Comparison of ENCODE assay signal across 18 mouse cellular contexts in genomic region chr12:3561032-3561431, GRCm38 (mm10). TPM values are rescaled to one million over a fixed set of nuclear protein-coding genes. Genes with fewer than 3 reads are reported as not detected.
DNase-seq lines count a peak whose midpoint lies in the region; ATAC-seq and TF ChIP-seq lines count a peak whose summit lies in the region.
"Had no signal": no experiment of that assay in that cellular context is flagged by ENCODE, and none has a peak within 500 bp of the region (broad histone marks: within the 10 kb centered on the region; RNA-seq: fewer than 3 reads in every experiment).

No protein-coding gene starts in this region.

- peak; percentile 61 for DNase-seq in MEL (ENCODE audit: low read depth, low spot score)
- no peak for DNase-seq in liver, embryonic 14.5 days (ENCODE audit: low read depth in 3 of 3, low spot score in 3 of 3)
- no peak for DNase-seq in left cerebral cortex, adult 8-10 months (ENCODE audit: low spot score in 2 of 2)
- DNase-seq: cerebellum, adult 2 months had no signal

- WGBS in liver, embryonic 14.5 days (ENCODE audit: insufficient replicate concordance): 34% methylated on average over 6 of the region's 6 CpGs
- WGBS in heart, embryonic 11.5 days (ENCODE audit: insufficient replicate concordance): 70% methylated on average over 6 of the region's 6 CpGs

- no peaks in the 10 kb centered on the region for H3K36me3 ChIP-seq in MEL (ENCODE audit: control insufficient read depth in 1 of 2, insufficient read depth in 2 of 2, low read length in 2 of 2)
- no peaks in the 10 kb centered on the region for H3K36me3 ChIP-seq in liver, embryonic 14.5 days (replicated peaks; ENCODE audit: control insufficient read depth, insufficient read depth, low read depth)
- no peaks in the 10 kb centered on the region for H3K36me3 ChIP-seq in heart, embryonic 11.5 days (ENCODE audit: control insufficient read depth, insufficient read depth, low read length)
- H3K36me3 ChIP-seq: embryonic facial prominence, embryonic 12.5 days; forebrain, embryonic 12.5 days; hindbrain, embryonic 10.5 days; intestine, embryonic 15.5 days; midbrain, embryonic 12.5 days; neural tube, embryonic 13.5 days had no signal

- no peaks in the 10 kb centered on the region for H3K9me3 ChIP-seq in MEL (replicated peaks; ENCODE audit: insufficient read depth, low read length)
- no peaks in the 10 kb centered on the region for H3K9me3 ChIP-seq in liver, embryonic 14.5 days (ENCODE audit: control insufficient read depth, low read length)
- no peaks in the 10 kb centered on the region for H3K9me3 ChIP-seq in heart, embryonic 11.5 days (replicated peaks; ENCODE audit: control insufficient read depth, low read length)
- H3K9me3 ChIP-seq: embryonic facial prominence, embryonic 12.5 days; forebrain, embryonic 12.5 days; hindbrain, embryonic 10.5 days; intestine, embryonic 15.5 days; midbrain, embryonic 12.5 days; neural tube, embryonic 13.5 days had no signal

- H3K9ac ChIP-seq in MEL (ENCODE audit: control insufficient read depth, low read depth, low read length, poor library complexity, severe bottlenecking): no peak overlapping the region
- H3K9ac ChIP-seq in liver, embryonic 14.5 days (replicated peaks): no peak overlapping the region
- no peak overlapping the region for H3K9ac ChIP-seq in heart, embryonic 11.5 days (ENCODE audit: low read depth, low read length)
- H3K9ac ChIP-seq: embryonic facial prominence, embryonic 12.5 days; forebrain, embryonic 12.5 days; forebrain, postnatal 0 days; intestine, embryonic 15.5 days; lung, embryonic 14.5 days; midbrain, embryonic 12.5 days; neural tube, embryonic 13.5 days had no signal

- ATAC-seq in erythroid progenitor cell, adult 5-6 weeks (replicated peaks; ENCODE audit: low FRiP score, poor library complexity, severe bottlenecking): peak; percentile 30; the same call in 1 of the 2 replicates
- peak; percentile 75 for ATAC-seq in liver, embryonic 14.5 days (ENCODE audit: insufficient read depth)
- peak; percentile 85 for ATAC-seq in megakaryocyte-erythroid progenitor cell, adult 5-6 weeks (replicated peaks; ENCODE audit: low FRiP score, low TSS enrichment, poor library complexity, severe bottlenecking)
- no peak for ATAC-seq in heart, embryonic 11.5 days (replicated peaks; ENCODE audit: insufficient number of reproducible peaks, low FRiP score, low TSS enrichment)

- H3K4me3 ChIP-seq in MEL (ENCODE audit: control insufficient read depth in 1 of 2, insufficient read depth in 1 of 2, low read depth in 2 of 2, low read length in 2 of 2): no peak overlapping the region
- no peak overlapping the region for H3K4me3 ChIP-seq in liver, embryonic 14.5 days (ENCODE audit: insufficient read depth in 1 of 2, low read depth in 2 of 2, low read length in 2 of 2)
- no peak overlapping the region for H3K4me3 ChIP-seq in heart, embryonic 11.5 days (ENCODE audit: low read depth, low read length)
- H3K4me3 ChIP-seq: embryonic facial prominence, embryonic 12.5 days; forebrain, embryonic 12.5 days; hindbrain, embryonic 10.5 days; intestine, embryonic 15.5 days; layer of hippocampus, adult 2 months; midbrain, embryonic 12.5 days; neural tube, embryonic 13.5 days had no signal

- H3K4me1 ChIP-seq in MEL (ENCODE audit: control insufficient read depth in 1 of 2, insufficient read depth in 2 of 2, low read length in 2 of 2): no peaks in the 10 kb centered on the region
- peaks cover 0 to 7% of the 10 kb centered on the region in 2 experiments; a peak in 2 of 4 replicates for H3K4me1 ChIP-seq in liver, embryonic 14.5 days (replicated peaks; ENCODE audit: control insufficient read depth in 2 of 2, insufficient read depth in 2 of 2, low read length in 1 of 2)
- H3K4me1 ChIP-seq in heart, embryonic 11.5 days (ENCODE audit: control insufficient read depth, insufficient read depth, low read length): no peaks in the 10 kb centered on the region
- H3K4me1 ChIP-seq: embryonic facial prominence, embryonic 12.5 days; forebrain, embryonic 12.5 days; hindbrain, embryonic 10.5 days; intestine, embryonic 15.5 days; midbrain, embryonic 12.5 days; neural tube, embryonic 13.5 days had no signal

- no peak overlapping the region for H3K4me2 ChIP-seq in liver, embryonic 14.5 days (ENCODE audit: low read depth)
- no peak overlapping the region for H3K4me2 ChIP-seq in heart, embryonic 11.5 days
- H3K4me2 ChIP-seq: embryonic facial prominence, embryonic 12.5 days; forebrain, embryonic 12.5 days; intestine, embryonic 15.5 days; lung, embryonic 14.5 days; midbrain, embryonic 12.5 days; neural tube, embryonic 13.5 days had no signal

- peak; percentile 35 to 51; a peak in 2 of 4 replicates for TF ChIP-seq EP300 in MEL (IDR thresholded peaks at IDR 0.05; ENCODE audit: low read depth in 1 of 2, low read length in 2 of 2)
- peak; percentile 38 for TF ChIP-seq EP300 in liver, embryonic 14.5 days (IDR thresholded peaks at IDR 0.05; ENCODE audit: low read depth)

- H3K27ac ChIP-seq in MEL (ENCODE audit: control insufficient read depth, low read depth, low read length): no peak overlapping the region
- H3K27ac ChIP-seq in liver, embryonic 14.5 days: no peak overlapping the region
- no peak overlapping the region for H3K27ac ChIP-seq in heart, embryonic 11.5 days (ENCODE audit: low read depth, low read length)
- H3K27ac ChIP-seq: embryonic facial prominence, embryonic 12.5 days; forebrain, embryonic 12.5 days; hindbrain, embryonic 10.5 days; hindbrain, postnatal 0 days; intestine, embryonic 15.5 days; layer of hippocampus, adult 2 months; midbrain, embryonic 12.5 days; neural tube, embryonic 13.5 days had no signal

- 0 out of 4 replicates have a peak, but pooled peaks cover 0 to 2% of the 10 kb centered on the region in 2 experiments for H3K27me3 ChIP-seq in MEL (ENCODE audit: control insufficient read depth in 1 of 2, insufficient read depth in 2 of 2, low read length in 2 of 2)
- H3K27me3 ChIP-seq in liver, embryonic 14.5 days (ENCODE audit: control insufficient read depth, insufficient read depth, low read length): no peaks in the 10 kb centered on the region
- no peaks in the 10 kb centered on the region for H3K27me3 ChIP-seq in heart, embryonic 11.5 days (ENCODE audit: control insufficient read depth, insufficient read depth, low read length)
- H3K27me3 ChIP-seq: CH12.LX; embryonic facial prominence, embryonic 12.5 days; forebrain, embryonic 12.5 days; intestine, embryonic 15.5 days; midbrain, embryonic 12.5 days; neural tube, embryonic 13.5 days had no signal

- TF ChIP-seq POLR2A in MEL (IDR thresholded peaks at IDR 0.05; ENCODE audit: control insufficient read depth in 1 of 2, insufficient read depth in 1 of 2, low read depth in 1 of 2, low read length in 2 of 2, poor library complexity in 1 of 2): no peak

- TF ChIP-seq RAD21 in MEL (IDR thresholded peaks at IDR 0.05; ENCODE audit: low read depth, low read length): no peak

- TF ChIP-seq CTCF in MEL (IDR thresholded peaks at IDR 0.05 in 2 of 3, conservative IDR thresholded peaks at IDR 0.05 in 1 of 3; ENCODE audit: control insufficient read depth in 1 of 3, insufficient read depth in 1 of 3, low read depth in 2 of 3, low read length in 3 of 3, poor library complexity in 1 of 3, severe bottlenecking in 1 of 3): no peak
- no peak for TF ChIP-seq CTCF in liver, embryonic 14.5 days (IDR thresholded peaks at IDR 0.05; ENCODE audit: low read depth)

- H3K79me2 ChIP-seq in MEL (ENCODE audit: control insufficient read depth, insufficient read depth, low read length, poor library complexity): no peaks in the 10 kb centered on the region

TF ChIP-seq in MEL, 35 proteins besides CTCF, POLR2A, EP300 and RAD21:
- no peak for TF ChIP-seq JUND (IDR thresholded peaks at IDR 0.05; ENCODE audit: low read depth, low read length)
- no peak for TF ChIP-seq SIN3A (IDR thresholded peaks at IDR 0.05; ENCODE audit: low read length)
- no peak for TF ChIP-seq KAT2A (conservative IDR thresholded peaks at IDR 0.05; ENCODE audit: low read depth, low read length)
- no peak for TF ChIP-seq NELFE (IDR thresholded peaks at IDR 0.05; ENCODE audit: low read depth, low read length)
- TF ChIP-seq MYC (IDR thresholded peaks at IDR 0.05; ENCODE audit: low read depth, low read length): no peak
- TF ChIP-seq USF2 (IDR thresholded peaks at IDR 0.05; ENCODE audit: borderline replicate concordance in 1 of 2, insufficient read depth in 1 of 2, low read depth in 1 of 2, low read length in 2 of 2): no peak
- peak; percentile 60 for TF ChIP-seq GATA1 (IDR thresholded peaks at IDR 0.05; ENCODE audit: low read depth, low read length)
- TF ChIP-seq NRF1 (IDR thresholded peaks at IDR 0.05; ENCODE audit: insufficient read depth, low read depth, low read length, poor library complexity, severe bottlenecking): no peak
- TF ChIP-seq TAL1 (IDR thresholded peaks at IDR 0.05; ENCODE audit: low read length): peak; percentile 36; the same call in 1 of the 2 replicates
- peak; percentile 69 for TF ChIP-seq TCF12 (IDR thresholded peaks at IDR 0.05; ENCODE audit: low read depth, low read length)

RNA-seq across cellular contexts. Expression of gene Dtnb, which starts 11.1 kb away (rescaled TPM):
- total RNA-seq in MEL (2012; rRNA removed): 18.6 and 20.6 TPM in 2 replicates
- 10 to 100 TPM in 1 of 2 experiments, not detected in 1; 24.9 TPM for polyA plus RNA-seq in MEL (2012; ENCODE audit: insufficient read depth in 1 of 2, insufficient read length in 2 of 2, low read depth in 1 of 2, low replicate concordance in 2 of 2, missing spikeins in 1 of 2)
- 56.2 and 72.1 TPM in 2 replicates for total RNA-seq in erythroid progenitor cell, adult 5-6 weeks (2015; ENCODE audit: low replicate concordance)
- 54.9 and 101 TPM in 2 replicates for total RNA-seq in erythroid progenitor cell, adult 5-6 weeks (2017; ENCODE audit: low replicate concordance)
- polyA plus RNA-seq in liver, embryonic 14.5 days (2012; rRNA removed): 13.5 and 16.4 TPM in 2 replicates
- 17.0 and 23.5 TPM in 2 replicates for polyA plus RNA-seq in liver, embryonic 14.5 days (2014; fragmentation: Nextera tagmentation; extraction: Ambion mirVana)
- 43.8 and 49.1 TPM in 2 replicates for total RNA-seq in megakaryocyte-erythroid progenitor cell, adult 5-6 weeks (2014; fragmentation: Nextera tagmentation)
- 16.8 and 22.9 TPM in 2 replicates for total RNA-seq in megakaryocyte-erythroid progenitor cell, adult 5-6 weeks (2017)
- 22.6 and 26.7 TPM in 2 replicates for polyA plus RNA-seq in heart, embryonic 11.5 days (2014; fragmentation: Nextera tagmentation; extraction: Ambion mirVana)
- total RNA-seq in left cerebral cortex, adult 8-10 months (2022): 100 to 1,000 TPM; 117 to 137 (median 128) TPM
